8 mouse cellular contexts compared by ENCODE assay signal in the genomic region with DNA sequence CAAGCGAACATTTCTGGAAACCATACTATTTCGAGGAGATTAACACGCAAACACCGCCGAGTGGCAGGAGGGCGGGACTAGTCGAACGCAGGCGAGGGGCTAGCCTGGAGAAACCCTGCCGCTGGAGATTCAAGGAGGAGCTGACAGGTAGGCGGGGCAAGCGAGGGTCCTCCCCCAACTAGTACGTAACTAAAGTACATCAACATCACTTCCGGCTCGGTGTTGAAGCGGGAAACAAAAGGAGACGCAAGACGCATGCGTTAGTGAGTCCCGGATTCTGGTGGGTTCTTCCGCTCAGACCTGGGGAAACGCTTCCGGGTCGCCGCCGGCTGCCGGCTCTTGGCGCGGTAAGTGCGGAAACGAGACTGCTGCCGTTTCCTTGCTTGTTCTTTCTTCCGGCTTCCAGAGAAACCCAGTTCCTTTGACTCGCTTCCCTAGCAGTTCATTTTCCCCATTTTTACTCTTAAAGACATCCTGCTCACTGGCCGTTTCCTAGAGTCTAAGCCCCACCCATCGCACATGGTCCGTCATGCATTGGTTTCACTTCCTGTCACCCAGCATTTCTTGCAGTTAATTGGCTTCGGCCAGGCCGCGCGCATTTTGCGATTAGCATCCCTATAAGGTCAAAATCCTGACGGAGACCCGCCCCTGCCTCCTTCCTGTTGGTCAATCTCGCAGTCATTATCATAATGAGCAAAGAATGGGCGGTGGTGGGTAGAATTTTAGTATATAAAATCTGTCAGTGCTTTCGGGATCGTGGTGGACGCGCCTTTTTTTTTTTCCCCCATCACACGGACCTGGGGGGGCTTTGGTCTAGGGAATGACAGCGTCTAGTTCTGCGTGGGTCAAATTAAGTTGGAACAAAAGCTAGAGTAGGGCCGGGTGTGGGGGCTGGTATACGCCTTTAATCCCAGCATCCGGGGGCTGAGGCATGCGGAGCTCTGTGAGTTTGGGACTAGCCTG. TPM values are rescaled to one million over a fixed set of nuclear protein-coding genes. Genes with fewer than 3 reads are reported as not detected.
A peak's percentile ranks its signal among the peaks of the same experiment; 100 is the strongest.
DNase-seq lines count a peak whose midpoint lies in the region; ATAC-seq and TF ChIP-seq lines count a peak whose summit lies in the region.

No protein-coding gene starts in this region.

- DNase-seq in CH12.LX (ENCODE audit: extremely low read depth), result peak; percentile 99
- peak; percentile 97 for DNase-seq in c-Kit-positive CD71-positive TER-119-negative erythroid progenitor cells, embryonic 14.5 days (ENCODE audit: low read depth)
- DNase-seq in forebrain, embryonic 11.5 days (ENCODE audit: low spot score), result peak; percentile 96
- peak; percentile 97 to 99 for DNase-seq in kidney, postnatal 36 days
- DNase-seq in telencephalon, adult 2 months (ENCODE audit: low read depth, low spot score), result peak; percentile 100

- dilution Hi-C loops in CH12.LX (cut with MboI; ENCODE audit: extremely low pct_ligation_motif_present, extremely low pct_unique_long_range_greater_than_20kb, low sequenced_read_pairs), result no loop called here

- no peak for TF ChIP-seq RAD21 in CH12.LX (IDR thresholded peaks at IDR 0.05; ENCODE audit: low read depth, low read length)

- TF ChIP-seq POLR2A in CH12.LX (IDR thresholded peaks at IDR 0.05; ENCODE audit: low read depth, low read length), result peak; percentile 80

- H3K4me2 ChIP-seq in CH12.LX (ENCODE audit: insufficient read depth, low read depth, poor library complexity, severe bottlenecking), result peak overlapping the region; percentile 96
- peak overlapping the region; percentile 57 for H3K4me2 ChIP-seq in forebrain, embryonic 11.5 days (ENCODE audit: low read depth, low read length, severe bottlenecking)
- peak overlapping the region; percentile 59 for H3K4me2 ChIP-seq in heart, embryonic 16.5 days (ENCODE audit: low read depth, low read length)
- peak overlapping the region; percentile 85 for H3K4me2 ChIP-seq in liver, embryonic 15.5 days
- H3K4me2 ChIP-seq in neural tube, embryonic 12.5 days (replicated peaks), result peak overlapping the region; percentile 58

- peak; percentile 98 for ATAC-seq in forebrain, embryonic 11.5 days (replicated peaks; ENCODE audit: low FRiP score)
- ATAC-seq in heart, embryonic 16.5 days (replicated peaks; ENCODE audit: extremely low read depth, insufficient read depth, low FRiP score), result peak; percentile 97
- peak; percentile 97 for ATAC-seq in liver, embryonic 15.5 days (ENCODE audit: insufficient read depth)
- ATAC-seq in neural tube, embryonic 12.5 days (ENCODE audit: low FRiP score, low read depth), result peak; percentile 98

- H3K9me3 ChIP-seq in CH12.LX (replicated peaks; ENCODE audit: low read length), result no peaks in the 10 kb centered on the region
- H3K9me3 ChIP-seq in forebrain, embryonic 11.5 days (ENCODE audit: control insufficient read depth, low read length), result no peaks in the 10 kb centered on the region
- H3K9me3 ChIP-seq in heart, embryonic 16.5 days (replicated peaks; ENCODE audit: control insufficient read depth, low read length), result no peaks in the 10 kb centered on the region
- no peaks in the 10 kb centered on the region for H3K9me3 ChIP-seq in liver, embryonic 15.5 days (replicated peaks)
- H3K9me3 ChIP-seq in neural tube, embryonic 12.5 days, result no peaks in the 10 kb centered on the region

- no peak for TF ChIP-seq CTCF in CH12.LX (conservative IDR thresholded peaks at IDR 0.05 in 1 of 2, IDR thresholded peaks at IDR 0.05 in 1 of 2; ENCODE audit: low read depth in 2 of 2, low read length in 2 of 2)

- peak overlapping the region; percentile 77 for H3K27ac ChIP-seq in CH12.LX (ENCODE audit: insufficient read depth, low read depth)
- H3K27ac ChIP-seq in forebrain, embryonic 11.5 days (ENCODE audit: low read depth, low read length), result peak overlapping the region; percentile 93
- H3K27ac ChIP-seq in heart, embryonic 16.5 days (ENCODE audit: low read length), result peak overlapping the region; percentile 89
- peak overlapping the region; percentile 89 for H3K27ac ChIP-seq in liver, embryonic 15.5 days (replicated peaks)
- peak overlapping the region; percentile 57; the same call in 1 of the 2 replicates for H3K27ac ChIP-seq in neural tube, embryonic 12.5 days

- in situ Hi-C loops in CH12.LX (cut with MboI; ENCODE audit: low pct_ligation_motif_present, low pct_unique_long_range_greater_than_20kb, low sequenced_read_pairs), result no loop called here

- peaks cover 8 to 41% of the 10 kb centered on the region in 2 experiments for H3K4me1 ChIP-seq in CH12.LX (ENCODE audit: control insufficient read depth in 1 of 2, insufficient read depth in 2 of 2)
- H3K4me1 ChIP-seq in forebrain, embryonic 11.5 days (replicated peaks; ENCODE audit: control insufficient read depth, insufficient read depth, low read length), result no peaks in the 10 kb centered on the region; the same call in 1 of the 2 replicates
- H3K4me1 ChIP-seq in heart, embryonic 16.5 days (ENCODE audit: control insufficient read depth, insufficient read depth, low read length), result peaks cover 4% of the 10 kb centered on the region
- peaks cover 32% of the 10 kb centered on the region for H3K4me1 ChIP-seq in liver, embryonic 15.5 days (replicated peaks)
- 0 out of 2 replicates have a peak, but pooled peaks cover 4% of the 10 kb centered on the region for H3K4me1 ChIP-seq in neural tube, embryonic 12.5 days

- peaks cover 6 to 32% of the 10 kb centered on the region in 2 experiments for H3K36me3 ChIP-seq in CH12.LX (replicated peaks in 1 of 2; ENCODE audit: control insufficient read depth in 1 of 2, insufficient read depth in 1 of 2, low read length in 1 of 2)
- no peaks in the 10 kb centered on the region for H3K36me3 ChIP-seq in forebrain, embryonic 11.5 days (ENCODE audit: control insufficient read depth, insufficient read depth, low read length)
- H3K36me3 ChIP-seq in heart, embryonic 16.5 days (ENCODE audit: control insufficient read depth, insufficient read depth), result no peaks in the 10 kb centered on the region
- H3K36me3 ChIP-seq in liver, embryonic 15.5 days (replicated peaks), result peaks cover 14% of the 10 kb centered on the region; the same call in 1 of the 2 replicates
- no peaks in the 10 kb centered on the region for H3K36me3 ChIP-seq in neural tube, embryonic 12.5 days

- peak overlapping the region; percentile 62 to 84 (median 80) for H3K4me3 ChIP-seq in CH12.LX (replicated peaks in 1 of 3; ENCODE audit: low read depth in 2 of 3, low read length in 2 of 3, poor library complexity in 1 of 3)
- peak overlapping the region; percentile 54 for H3K4me3 ChIP-seq in forebrain, embryonic 11.5 days (ENCODE audit: low read depth, low read length)
- peak overlapping the region; percentile 69 for H3K4me3 ChIP-seq in heart, embryonic 16.5 days (ENCODE audit: low read length)
- H3K4me3 ChIP-seq in liver, embryonic 15.5 days (replicated peaks), result peak overlapping the region; percentile 68
- peak overlapping the region; percentile 49 for H3K4me3 ChIP-seq in neural tube, embryonic 12.5 days

- no peaks in the 10 kb centered on the region for H3K79me2 ChIP-seq in CH12.LX (replicated peaks; ENCODE audit: control insufficient read depth, extremely low read depth, insufficient read depth, poor library complexity, severe bottlenecking)

- TF ChIP-seq EP300 in CH12.LX (IDR thresholded peaks at IDR 0.05; ENCODE audit: low read length), result no peak

- H3K27me3 ChIP-seq in CH12.LX (replicated peaks), result no peaks in the 10 kb centered on the region
- no peaks in the 10 kb centered on the region for H3K27me3 ChIP-seq in forebrain, embryonic 11.5 days (ENCODE audit: control insufficient read depth, insufficient read depth, low read length)
- H3K27me3 ChIP-seq in heart, embryonic 16.5 days (ENCODE audit: control insufficient read depth, insufficient read depth, low read length), result no peaks in the 10 kb centered on the region
- no peaks in the 10 kb centered on the region for H3K27me3 ChIP-seq in liver, embryonic 15.5 days
- no peaks in the 10 kb centered on the region for H3K27me3 ChIP-seq in neural tube, embryonic 12.5 days (replicated peaks)

- peak overlapping the region; percentile 95 for H3K9ac ChIP-seq in CH12.LX (ENCODE audit: insufficient read depth, low read depth)
- H3K9ac ChIP-seq in forebrain, embryonic 11.5 days (ENCODE audit: low read length), result peak overlapping the region; percentile 77
- peak overlapping the region; percentile 71 for H3K9ac ChIP-seq in heart, embryonic 16.5 days (ENCODE audit: low read length)
- peak overlapping the region; percentile 69 for H3K9ac ChIP-seq in liver, embryonic 15.5 days
- peak overlapping the region; percentile 48 for H3K9ac ChIP-seq in neural tube, embryonic 12.5 days

- under 1% methylated on average over 57 of the region's 57 CpGs for WGBS in forebrain, embryonic 11.5 days
- under 1% methylated on average over 57 of the region's 57 CpGs for WGBS in heart, embryonic 16.5 days
- WGBS in liver, embryonic 15.5 days (ENCODE audit: insufficient replicate concordance), result under 1% methylated on average over 57 of the region's 57 CpGs
- under 1% methylated on average over 57 of the region's 57 CpGs for WGBS in neural tube, embryonic 12.5 days

RNA-seq across cellular contexts. Expression of gene Lamtor1, which starts 9.3 kb away (rescaled TPM):
- total RNA-seq in CH12.LX (2012; rRNA removed), result 68.6 and 77.9 TPM in 2 replicates
- 80.7 and 86.2 TPM in 2 replicates for total RNA-seq in CH12.LX (2014; rRNA removed)
- polyA plus RNA-seq in CH12.LX (2012; ENCODE audit: insufficient read length, low read depth), result 107 and 124 TPM in 2 replicates
- 126 and 145 TPM in 2 replicates for polyA plus RNA-seq in forebrain, embryonic 11.5 days (2014; fragmentation: Nextera tagmentation; extraction: Ambion mirVana)
- polyA plus RNA-seq in heart, embryonic 16.5 days (2015; fragmentation: Nextera tagmentation; extraction: Ambion mirVana), result 147 and 151 TPM in 2 replicates
- polyA plus RNA-seq in liver, embryonic 15.5 days (2015; fragmentation: Nextera tagmentation; extraction: Ambion mirVana), result 68.8 and 69.0 TPM in 2 replicates
- 134 and 137 TPM in 2 replicates for polyA plus RNA-seq in neural tube, embryonic 12.5 days (2016; fragmentation: Nextera tagmentation; extraction: Ambion mirVana)

RNA-seq across cellular contexts. Expression of gene Tomt, which starts 9.8 kb away (rescaled TPM):
- total RNA-seq in CH12.LX (2012; rRNA removed), result 1.1 and 1.4 TPM in 2 replicates
- 0.07 and 0.22 TPM in 2 replicates for total RNA-seq in CH12.LX (2014; rRNA removed)
- polyA plus RNA-seq in CH12.LX (2012; ENCODE audit: insufficient read length, low read depth), result 1.3 TPM in 2 replicates
- 0.53 and 0.56 TPM in 2 replicates for polyA plus RNA-seq in forebrain, embryonic 11.5 days (2014; fragmentation: Nextera tagmentation; extraction: Ambion mirVana)
- 0.14 TPM in 1 of 2 replicates, not detected in the other for polyA plus RNA-seq in heart, embryonic 16.5 days (2015; fragmentation: Nextera tagmentation; extraction: Ambion mirVana)
- 0.08 and 0.15 TPM in 2 replicates for polyA plus RNA-seq in liver, embryonic 15.5 days (2015; fragmentation: Nextera tagmentation; extraction: Ambion mirVana)
- polyA plus RNA-seq in neural tube, embryonic 12.5 days (2016; fragmentation: Nextera tagmentation; extraction: Ambion mirVana), result 0.56 and 0.74 TPM in 2 replicates

RNA-seq across cellular contexts. Expression of gene Folr1, which starts 25.8 kb away (rescaled TPM):
- total RNA-seq in CH12.LX (2012; rRNA removed), result 0.25 and 0.34 TPM in 2 replicates
- total RNA-seq in CH12.LX (2014; rRNA removed), result not detected in 2 replicates
- polyA plus RNA-seq in CH12.LX (2012; ENCODE audit: insufficient read length, low read depth), result not detected in 2 replicates
- 10.5 and 11.4 TPM in 2 replicates for polyA plus RNA-seq in forebrain, embryonic 11.5 days (2014; fragmentation: Nextera tagmentation; extraction: Ambion mirVana)
- polyA plus RNA-seq in heart, embryonic 16.5 days (2015; fragmentation: Nextera tagmentation; extraction: Ambion mirVana), result 4.0 and 4.7 TPM in 2 replicates
- 0.24 and 0.62 TPM in 2 replicates for polyA plus RNA-seq in liver, embryonic 15.5 days (2015; fragmentation: Nextera tagmentation; extraction: Ambion mirVana)
- 1.0 TPM in 1 of 2 replicates, not detected in the other for polyA plus RNA-seq in neural tube, embryonic 12.5 days (2016; fragmentation: Nextera tagmentation; extraction: Ambion mirVana)

RNA-seq across cellular contexts. Expression of gene Anapc15, which starts 32.9 kb away (rescaled TPM):
- total RNA-seq in CH12.LX (2012; rRNA removed), result 69.1 and 88.8 TPM in 2 replicates
- 90.6 and 98.5 TPM in 2 replicates for total RNA-seq in CH12.LX (2014; rRNA removed)
- polyA plus RNA-seq in CH12.LX (2012; ENCODE audit: insufficient read length, low read depth), result 97.1 and 107 TPM in 2 replicates
- polyA plus RNA-seq in forebrain, embryonic 11.5 days (2014; fragmentation: Nextera tagmentation; extraction: Ambion mirVana), result 102 and 103 TPM in 2 replicates
- 53.2 and 54.0 TPM in 2 replicates for polyA plus RNA-seq in heart, embryonic 16.5 days (2015; fragmentation: Nextera tagmentation; extraction: Ambion mirVana)
- 44.5 and 48.0 TPM in 2 replicates for polyA plus RNA-seq in liver, embryonic 15.5 days (2015; fragmentation: Nextera tagmentation; extraction: Ambion mirVana)
- polyA plus RNA-seq in neural tube, embryonic 12.5 days (2016; fragmentation: Nextera tagmentation; extraction: Ambion mirVana), result 86.0 and 89.1 TPM in 2 replicates

RNA-seq across cellular contexts. Expression of gene Lrrc51, which starts 37.3 kb away (rescaled TPM):
- 3.9 and 5.6 TPM in 2 replicates for total RNA-seq in CH12.LX (2012; rRNA removed)
- 5.2 and 6.6 TPM in 2 replicates for total RNA-seq in CH12.LX (2014; rRNA removed)
- polyA plus RNA-seq in CH12.LX (2012; ENCODE audit: insufficient read length, low read depth), result 3.2 and 4.9 TPM in 2 replicates
- 8.3 and 8.6 TPM in 2 replicates for polyA plus RNA-seq in forebrain, embryonic 11.5 days (2014; fragmentation: Nextera tagmentation; extraction: Ambion mirVana)
- 5.9 and 7.0 TPM in 2 replicates for polyA plus RNA-seq in heart, embryonic 16.5 days (2015; fragmentation: Nextera tagmentation; extraction: Ambion mirVana)
- 1.6 and 1.7 TPM in 2 replicates for polyA plus RNA-seq in liver, embryonic 15.5 days (2015; fragmentation: Nextera tagmentation; extraction: Ambion mirVana)
- polyA plus RNA-seq in neural tube, embryonic 12.5 days (2016; fragmentation: Nextera tagmentation; extraction: Ambion mirVana), result 5.0 and 6.3 TPM in 2 replicates

Comparison
In these comparisons a context has a peak if more than half of its experiments do, and no peak if none do; other contexts are left out.
1. Peak in every context shown above with its lines: DNase-seq, ATAC-seq, H3K4me3 ChIP-seq and H3K27ac ChIP-seq.